Mouse (Mus musculus) lung, adult 2 months (tissue): ENCODE data around the gene Arhgap15. TPM values are rescaled to one million over a fixed set of nuclear protein-coding genes. Genes with fewer than 3 reads are reported as not detected.

Source experiments
- DNase-seq: peaks from one replicate; pipeline ENCODE4 v3.0.0; 2022
- H3K4me1 ChIP-seq: fragments of 200-500 bp; 2 replicates; pipeline ENCODE4 v1.6.1; 2011; ENCODE audit warnings: low read length; ENCODE audit not compliant: control insufficient read depth, insufficient read depth
- H3K4me3 ChIP-seq: fragments of 200-500 bp; replicated peaks from 2 replicates; pipeline ENCODE3; 2011; ENCODE audit warnings: low read depth, mild to moderate bottlenecking, control low read depth, low read length; ENCODE audit errors: extremely low read depth
- CTCF ChIP-seq: fragments of 200-500 bp; IDR thresholded peaks from 2 replicates; pipeline ENCODE4 v1.5.1; 2011; ENCODE audit warnings: mild to moderate bottlenecking, low read length, control low read depth; ENCODE audit not compliant: insufficient read depth
- POLR2A ChIP-seq: fragments of 200-500 bp; IDR thresholded peaks from 2 replicates; pipeline ENCODE4 v1.6.1; 2011; ENCODE audit warnings: low read depth, mild to moderate bottlenecking, control low read depth, low read length, borderline replicate concordance; ENCODE audit errors: extremely low read depth
- WGBS: fragments of 180-500 bp; shearing (Covaris S2); methylation state at CpG from one replicate; pipeline ENCODE4 v1.1.7; 2018; 5-methylcytosine and 5-hydroxymethylcytosine counted together
- polyA plus RNA-seq: library from polyadenylated mRNA; depleted of rRNA; stranded (reverse); fragments of >200 nt; gene quantifications from 2 replicates; pipeline ENCODE4 v1.2.3, GENCODE M21; 2012; rRNA removed

Gene Arhgap15
- polyA plus RNA-seq, 1 experiment = 1.8 TPM

DNA sequence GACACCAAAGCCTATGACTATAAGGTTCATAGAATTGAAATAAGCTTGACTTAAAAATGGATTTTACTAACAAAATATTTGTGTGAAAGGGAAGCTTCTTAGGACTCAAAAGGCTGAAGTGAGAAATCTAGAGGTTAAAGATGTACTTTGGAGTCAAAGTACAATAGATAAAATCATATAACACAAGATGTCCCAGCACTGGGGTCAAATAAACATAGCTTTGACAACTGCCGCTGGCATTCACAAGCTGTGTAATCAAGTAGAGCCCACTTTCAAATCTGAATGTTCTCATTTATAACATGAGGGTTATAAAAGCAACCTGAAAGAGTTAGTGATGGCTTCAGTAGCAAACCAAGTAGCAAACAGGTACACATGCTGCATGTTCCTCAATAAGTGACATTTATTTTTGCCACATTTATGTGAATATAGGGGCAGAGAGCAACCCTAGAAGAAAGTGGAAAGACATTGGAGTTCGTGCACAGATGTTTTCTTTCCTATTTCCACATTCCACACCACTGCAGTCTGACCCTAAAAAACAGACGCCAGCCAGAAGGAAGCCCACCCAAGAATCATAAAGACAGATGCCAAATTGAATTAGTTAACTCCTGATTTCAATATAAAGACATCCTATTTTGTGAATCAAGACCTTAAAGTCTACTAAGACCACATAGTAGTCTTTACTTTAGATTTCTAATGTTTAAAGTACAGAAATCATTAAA, 653.2 kb downstream of the Arhgap15 start:
- Histone ChIP-seq H3K4me1 (no peaks in the 10 kb centered on the region), H3K4me3 (no peak overlapping the region)
- DNase-seq = no peak
- TF ChIP-seq POLR2A (no peak), CTCF (no peak)
- 42% methylated on average over 3 of the region's 3 CpGs for WGBS

DNA sequence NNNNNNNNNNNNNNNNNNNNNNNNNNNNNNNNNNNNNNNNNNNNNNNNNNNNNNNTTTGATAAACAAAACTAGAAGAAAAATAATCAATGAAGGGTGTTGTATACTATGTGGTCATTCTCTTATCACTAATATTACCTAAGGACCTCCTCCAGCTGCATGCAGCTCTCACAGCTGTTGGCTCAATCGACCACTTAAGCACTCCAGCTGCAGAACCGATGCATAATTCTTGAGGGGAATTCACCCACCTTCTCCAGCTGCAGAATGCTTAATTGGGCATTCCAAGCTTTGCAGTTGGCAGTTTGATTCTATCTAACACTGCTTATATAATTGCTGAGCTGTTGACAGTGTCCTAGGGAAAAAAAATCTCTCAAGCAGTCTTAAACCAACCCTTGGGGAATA, 663.0 kb downstream of the Arhgap15 start:
- DNase-seq = no peak
- no peak overlapping the region for H3K4me3 ChIP-seq
- TF ChIP-seq POLR2A = no peak
- TF ChIP-seq CTCF = no peak
- 40% methylated on average over 2 of the region's 2 CpGs for WGBS
- no peaks in the 10 kb centered on the region for H3K4me1 ChIP-seq

DNA sequence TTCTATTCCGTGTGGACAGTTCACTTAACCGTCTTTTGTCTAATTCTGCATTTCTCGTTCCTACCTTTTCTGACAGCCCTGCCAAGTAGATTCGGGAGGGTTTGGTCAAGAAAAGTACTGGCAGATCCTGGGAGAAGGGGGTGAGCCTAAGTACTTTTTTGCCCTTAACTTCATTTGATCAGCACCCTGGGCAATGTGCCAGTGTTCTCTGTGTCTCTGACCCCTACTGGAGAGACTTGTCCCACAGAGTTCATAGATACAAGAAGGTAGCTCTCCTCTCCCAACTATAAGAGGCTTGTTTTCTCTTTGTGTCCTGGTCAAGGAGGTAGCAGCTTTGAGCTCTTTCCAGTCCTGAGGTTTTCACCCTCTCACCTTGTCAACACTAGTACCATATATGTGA, 667.7 kb downstream of the Arhgap15 start:
- H3K4me1 ChIP-seq = no peaks in the 10 kb centered on the region
- 80% methylated on average over 4 of the region's 4 CpGs for WGBS
- no peak for DNase-seq
- TF ChIP-seq CTCF = no peak
- no peak for TF ChIP-seq POLR2A
- no peak overlapping the region for H3K4me3 ChIP-seq

DNA sequence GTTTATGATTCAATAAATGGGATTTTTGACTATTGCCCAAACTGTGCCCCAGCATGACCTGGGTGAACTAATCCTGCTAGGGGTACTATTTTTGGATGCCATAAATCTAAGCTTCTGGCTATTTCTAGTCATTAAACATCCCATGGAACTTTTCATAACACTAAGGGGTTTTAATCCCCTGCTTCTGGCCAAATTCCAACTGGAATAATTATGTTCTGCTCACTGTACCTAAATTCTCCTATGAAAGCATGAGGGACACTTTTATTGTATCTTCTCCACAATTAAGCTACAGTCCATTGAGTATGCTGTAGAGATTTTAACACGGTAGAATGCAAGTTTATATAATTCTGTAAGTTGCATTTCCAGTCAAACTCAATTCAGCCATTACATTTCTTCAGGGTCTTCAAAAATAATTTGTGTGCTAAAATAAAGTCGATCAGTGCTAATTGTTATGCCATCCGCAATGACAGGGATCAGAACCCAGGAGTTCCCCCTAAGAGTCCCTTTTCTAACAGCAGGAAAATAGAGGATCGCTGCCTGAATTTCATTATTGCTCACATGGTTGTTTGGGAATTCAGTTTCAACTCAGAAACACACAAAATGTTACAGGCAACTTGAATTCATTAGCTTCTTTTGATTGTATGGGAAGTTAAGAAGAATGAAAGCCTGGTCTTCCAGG, 671.1 kb downstream of the Arhgap15 start:
- Histone ChIP-seq H3K4me1 (no peaks in the 10 kb centered on the region), H3K4me3 (no peak overlapping the region)
- no peak for DNase-seq
- no peak for TF ChIP-seq POLR2A
- TF ChIP-seq CTCF = no peak
- WGBS = 91% methylated on average over 4 of the region's 4 CpGs

DNA sequence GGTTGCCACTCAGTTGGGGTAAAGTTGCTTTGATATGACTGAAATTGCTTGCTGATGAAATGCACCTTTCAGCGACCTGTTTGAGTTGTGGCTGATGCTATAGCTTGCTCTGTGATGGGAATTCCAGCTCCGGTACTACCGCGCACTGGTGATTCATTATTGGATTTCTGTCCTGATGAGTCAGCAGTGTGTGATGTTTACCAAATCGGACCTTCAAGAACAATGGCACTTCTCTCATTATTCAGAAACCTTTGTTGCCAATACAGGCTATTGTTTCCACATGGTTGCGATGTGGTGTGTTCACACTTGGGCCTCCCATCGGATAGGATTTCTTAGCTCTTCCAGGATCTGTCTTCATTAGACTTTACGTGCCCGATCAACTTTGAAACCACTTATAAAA, 681.9 kb downstream of the Arhgap15 start:
- no peak for DNase-seq
- Histone ChIP-seq H3K4me1 (no peaks in the 10 kb centered on the region), H3K4me3 (no peak overlapping the region)
- WGBS = 82% methylated on average over 9 of the region's 9 CpGs
- TF ChIP-seq CTCF (no peak), POLR2A (no peak)

DNA sequence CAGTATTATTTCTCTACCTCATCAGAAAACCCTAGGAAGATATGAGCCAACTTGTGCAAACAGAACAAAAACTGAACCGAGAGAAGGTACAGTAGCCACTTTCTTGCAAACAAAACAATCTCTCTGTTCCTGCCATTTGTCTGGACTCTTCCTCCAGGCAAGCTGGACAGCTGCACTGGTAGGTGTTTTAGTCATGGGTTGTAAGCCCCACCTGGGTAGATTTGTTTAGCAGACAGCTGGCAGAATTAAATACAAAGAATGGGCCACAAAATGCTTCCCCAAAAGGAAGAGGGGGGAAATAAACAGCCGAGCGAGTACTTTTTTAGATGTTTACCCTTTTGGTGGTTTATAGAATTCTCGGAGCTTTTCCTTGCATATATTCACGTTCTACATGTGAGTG, 688.0 kb downstream of the Arhgap15 start:
- WGBS = 63% methylated on average over 5 of the region's 5 CpGs
- Histone ChIP-seq H3K4me3 (no peak overlapping the region), H3K4me1 (no peaks in the 10 kb centered on the region)
- no peak for DNase-seq
- TF ChIP-seq CTCF (no peak), POLR2A (no peak)

DNA sequence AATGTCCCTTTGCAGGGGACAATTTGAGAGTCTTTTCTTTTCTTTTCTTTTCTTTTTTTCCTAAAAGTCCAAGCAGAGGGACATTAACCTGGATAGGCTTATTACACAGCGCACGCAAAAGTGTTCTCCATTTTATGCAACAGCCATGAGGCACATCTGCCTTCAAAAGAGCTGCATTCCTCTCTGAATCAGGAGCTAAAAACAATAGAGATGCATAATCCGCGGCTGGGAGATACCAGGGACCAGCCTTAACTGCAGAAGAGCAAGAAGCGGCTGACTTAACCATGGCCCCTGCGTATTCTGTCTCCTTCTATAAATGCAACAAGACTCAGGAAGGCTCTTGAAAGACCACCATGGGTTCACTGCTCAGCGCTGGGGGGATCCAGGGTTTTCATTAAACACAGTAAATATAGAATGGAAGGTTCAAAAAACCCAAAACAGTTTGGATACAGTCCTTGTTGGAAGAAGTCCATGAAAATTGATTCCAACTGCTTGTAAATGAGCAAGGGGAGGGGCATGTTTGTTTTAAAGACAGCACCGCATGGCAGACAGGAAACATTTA, 689.0 kb downstream of the Arhgap15 start:
- no peak for TF ChIP-seq POLR2A
- TF ChIP-seq CTCF = no peak
- DNase-seq = no peak
- H3K4me1 ChIP-seq = no peaks in the 10 kb centered on the region
- 73% methylated on average over 8 of the region's 8 CpGs for WGBS
- H3K4me3 ChIP-seq = no peak overlapping the region

DNA sequence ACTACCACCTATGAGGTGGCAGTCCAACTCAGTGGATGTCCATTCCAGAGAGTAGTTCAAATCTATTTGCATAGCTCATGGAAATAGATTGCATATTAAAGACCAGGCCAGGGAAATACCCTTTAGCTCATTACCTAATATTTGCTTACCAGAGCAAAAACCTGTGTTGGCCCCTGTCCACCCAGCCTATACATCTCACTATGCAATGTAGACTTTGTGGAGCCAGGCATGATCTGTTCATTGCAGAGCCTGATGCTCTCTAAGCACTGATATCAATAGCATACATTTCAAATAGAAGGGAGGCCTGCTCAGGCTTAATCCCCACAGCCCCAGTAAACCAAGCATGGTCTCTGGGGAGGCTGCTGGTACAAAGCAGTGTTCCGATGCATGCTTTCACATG, 689.4 kb downstream of the Arhgap15 start:
- H3K4me1 ChIP-seq = no peaks in the 10 kb centered on the region
- H3K4me3 ChIP-seq = no peak overlapping the region
- 89% methylated on average over 1 of the region's 1 CpGs for WGBS
- no peak for TF ChIP-seq POLR2A
- TF ChIP-seq CTCF = no peak
- no peak for DNase-seq

DNA sequence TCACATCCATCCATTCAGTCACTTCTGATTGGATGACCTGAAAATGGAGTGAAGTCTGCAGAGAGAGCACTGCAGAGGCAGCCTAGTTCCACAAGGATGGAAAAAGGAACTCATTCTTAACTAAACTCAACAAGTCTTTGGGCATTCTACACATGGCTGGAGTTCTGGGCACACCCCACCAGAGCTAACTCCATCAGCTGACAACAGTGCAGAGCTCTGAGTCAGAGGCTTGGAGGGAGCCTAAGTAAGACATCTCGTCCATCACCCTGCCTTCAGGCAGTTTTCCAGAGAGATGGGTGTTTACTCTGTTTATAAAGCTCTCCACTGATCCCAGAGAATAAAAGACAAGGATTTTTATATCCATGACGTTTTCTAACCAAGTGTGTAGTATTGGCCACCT, 696.3 kb downstream of the Arhgap15 start:
- WGBS = 59% methylated on average over 2 of the region's 2 CpGs

More for the DNA sequence above, 696.3 kb downstream of the Arhgap15 start:
- Histone ChIP-seq H3K4me3 (no peak overlapping the region), H3K4me1 (no peaks in the 10 kb centered on the region)
- TF ChIP-seq POLR2A (no peak), CTCF (no peak)
- no peak for DNase-seq

Other genes with a start within 250 kb of the Arhgap15 start
- 0.44 and 0.85 TPM in 2 replicates for gene Kynu, start 193.5 kb upstream of the Arhgap15 start, polyA plus RNA-seq